Mouse (Mus musculus) small intestine, adult 2 months (tissue): ENCODE data around the gene a.

ENCODE experiments used
- CTCF ChIP-seq: fragments of 200-500 bp; IDR thresholded peaks from 2 replicates; pipeline ENCODE4 v1.5.1; 2012; ENCODE audit warnings: low read depth, mild to moderate bottlenecking, control low read depth, inconsistent platforms, low read length, moderate library complexity, mixed read lengths; ENCODE audit not compliant: insufficient replicate concordance, insufficient read length; ENCODE audit errors: extremely low read depth
- POLR2A ChIP-seq: fragments of 200-500 bp; IDR thresholded peaks from 2 replicates; pipeline ENCODE4 v1.6.1; 2012; ENCODE audit warnings: low read depth, mild to moderate bottlenecking, control low read depth, inconsistent platforms, low read length, moderate library complexity

DNA sequence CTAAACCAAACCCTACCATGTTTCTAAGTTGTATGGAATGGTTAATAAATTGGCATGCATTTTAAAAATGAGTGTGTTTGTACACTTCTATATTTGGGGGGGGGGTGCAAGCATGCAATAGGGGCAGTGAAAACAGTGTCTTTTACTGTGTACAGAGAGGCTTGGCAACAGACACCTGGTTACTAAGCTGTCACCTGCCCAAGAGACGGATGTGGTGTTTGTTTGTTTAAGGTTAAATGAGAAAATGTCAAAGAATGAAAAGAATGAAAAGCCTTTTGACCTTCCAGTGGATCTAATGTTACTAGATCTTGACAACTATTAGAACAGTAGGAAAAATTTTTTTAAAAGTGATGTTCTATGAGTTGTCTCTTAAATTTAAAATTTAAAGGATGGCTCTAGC lies 16.5 kb downstream of the a start:
- TF ChIP-seq POLR2A (no peak), CTCF (no peak)
